Mouse (Mus musculus) spleen, adult 2 months (tissue): Measurements from ENCODE around the gene Sfmbt1.

ENCODE experiments used
- CTCF ChIP-seq: fragments of 200-500 bp; IDR thresholded peaks from 2 replicates; pipeline ENCODE4 v1.5.1; 2011; ENCODE audit warnings: mild to moderate bottlenecking, inconsistent platforms; ENCODE audit not compliant: insufficient read depth, insufficient read length, insufficient replicate concordance; ENCODE audit errors: extremely low read depth
- POLR2A ChIP-seq: fragments of 200-500 bp; IDR thresholded peaks from 2 replicates; pipeline ENCODE4 v1.6.1; 2011; ENCODE audit warnings: low read depth, low read length, inconsistent platforms

DNA sequence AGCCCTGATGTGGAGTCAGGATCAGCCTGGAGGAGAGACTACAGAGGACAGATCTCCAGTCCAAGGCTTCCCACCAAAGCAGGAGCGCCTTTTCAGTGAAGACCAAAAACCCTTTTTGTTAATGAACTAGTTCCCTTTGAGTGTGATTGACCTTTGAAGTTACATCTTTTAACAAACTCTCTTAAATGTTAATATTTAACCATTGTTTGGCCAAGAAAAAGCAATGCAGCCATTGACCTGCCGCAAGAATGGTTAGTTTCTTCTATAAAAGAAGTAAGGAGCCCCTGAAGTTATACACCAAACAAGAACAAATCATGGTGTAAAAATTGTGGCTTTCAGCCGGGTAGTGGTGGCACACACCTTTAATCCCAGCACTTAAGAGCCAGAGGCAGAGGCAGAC, 24.0 kb upstream of the Sfmbt1 start:
- no peak for TF ChIP-seq POLR2A
- no peak for TF ChIP-seq CTCF
